In genomic region chr10:17403899-17404298, GRCm38 (mm10) we compare ENCODE assay signal across 22 mouse cellular contexts.
DNase-seq lines count a peak whose midpoint lies in the region; ATAC-seq lines count a peak whose summit lies in the region.
"Had no signal": no experiment of that assay in that cellular context is flagged by ENCODE, and none has a peak within 500 bp of the region (broad histone marks: within the 10 kb centered on the region; RNA-seq: fewer than 3 reads in every experiment).

No protein-coding gene starts in this region.

- H3K4me3 ChIP-seq in embryonic facial prominence, embryonic 14.5 days (ENCODE audit: low read depth, low read length), result no peak overlapping the region
- H3K4me3 ChIP-seq in embryonic facial prominence, embryonic 10.5 days, result no peak overlapping the region
- H3K4me3 ChIP-seq: embryonic facial prominence, embryonic 13.5 days; forebrain, embryonic 12.5 days had no signal

- no peak overlapping the region for H3K9ac ChIP-seq in embryonic facial prominence, embryonic 14.5 days (ENCODE audit: low read depth, low read length)
- H3K9ac ChIP-seq: embryonic facial prominence, embryonic 13.5 days; forebrain, embryonic 12.5 days had no signal

- no peaks in the 10 kb centered on the region for H3K36me3 ChIP-seq in embryonic facial prominence, embryonic 14.5 days (ENCODE audit: control insufficient read depth, insufficient read depth, low read length)
- no peaks in the 10 kb centered on the region for H3K36me3 ChIP-seq in embryonic facial prominence, embryonic 10.5 days (replicated peaks)
- H3K36me3 ChIP-seq: embryonic facial prominence, embryonic 13.5 days; forebrain, embryonic 12.5 days; G1E had no signal

- H3K4me1 ChIP-seq in embryonic facial prominence, embryonic 14.5 days (ENCODE audit: control insufficient read depth, insufficient read depth, low read length), result no peaks in the 10 kb centered on the region
- H3K4me1 ChIP-seq in embryonic facial prominence, embryonic 10.5 days, result no peaks in the 10 kb centered on the region
- H3K4me1 ChIP-seq: embryonic facial prominence, embryonic 13.5 days; forebrain, embryonic 12.5 days had no signal

- 0 out of 2 replicates have a peak, but pooled peaks cover 4% of the 10 kb centered on the region for H3K9me3 ChIP-seq in embryonic facial prominence, embryonic 14.5 days (ENCODE audit: control insufficient read depth, low read length)
- no peaks in the 10 kb centered on the region for H3K9me3 ChIP-seq in embryonic facial prominence, embryonic 10.5 days
- H3K9me3 ChIP-seq: embryonic facial prominence, embryonic 13.5 days; forebrain, embryonic 12.5 days; G1E had no signal

- H3K4me2 ChIP-seq in embryonic facial prominence, embryonic 14.5 days (ENCODE audit: low read depth, low read length), result no peak overlapping the region
- H3K4me2 ChIP-seq: embryonic facial prominence, embryonic 13.5 days; forebrain, embryonic 12.5 days had no signal

- ATAC-seq in embryonic facial prominence, embryonic 14.5 days (ENCODE audit: low read depth), result no peak
- peak; percentile 70 for ATAC-seq in frontal cortex, adult (ENCODE audit: low TSS enrichment)
- ATAC-seq: CD4-positive, CD25-positive, alpha-beta regulatory T cell, adult 4 months; forebrain, embryonic 14.5 days; forebrain, embryonic 16.5 days had no signal

- DNase-seq in embryonic facial prominence, embryonic 14.5 days (ENCODE audit: low spot score), result peak; percentile 22
- DNase-seq in embryonic facial prominence, embryonic 10.5 days (ENCODE audit: low spot score), result no peak
- DNase-seq in frontal cortex, postnatal 14 days (ENCODE audit: low spot score in 2 of 2), result no peak
- peak; percentile 23 for DNase-seq in NIH3T3 (ENCODE audit: low read depth)
- DNase-seq in ovary, postnatal 10 days (ENCODE audit: low spot score), result no peak
- DNase-seq: adrenal gland, adult 2 months; adrenal gland, postnatal 10 days; adrenal gland, postnatal 25 days; B cell, adult 2 months; cerebellum, adult 11-12 months; cerebellum, adult 2 months; cerebellum, adult 9-10 months; cerebellum, postnatal 10 days; cerebellum, postnatal 25 days had no signal

- H3K27ac ChIP-seq in embryonic facial prominence, embryonic 14.5 days (replicated peaks; ENCODE audit: low read depth, low read length), result no peak overlapping the region
- H3K27ac ChIP-seq in embryonic facial prominence, embryonic 10.5 days (replicated peaks), result no peak overlapping the region
- H3K27ac ChIP-seq: embryonic facial prominence, embryonic 13.5 days; forebrain, embryonic 12.5 days had no signal

- no peaks in the 10 kb centered on the region for H3K27me3 ChIP-seq in embryonic facial prominence, embryonic 14.5 days (replicated peaks; ENCODE audit: control insufficient read depth, insufficient read depth, low read length)
- H3K27me3 ChIP-seq in embryonic facial prominence, embryonic 10.5 days (replicated peaks; ENCODE audit: low read depth, poor library complexity, severe bottlenecking), result no peaks in the 10 kb centered on the region
- H3K27me3 ChIP-seq: CH12.LX; embryonic facial prominence, embryonic 13.5 days; forebrain, embryonic 12.5 days had no signal

Comparison
In these comparisons a context has a peak if more than half of its experiments do, and no peak if none do; other contexts are left out.
1. DNase-seq: peak in embryonic facial prominence, embryonic 14.5 days (single experiment) and NIH3T3 (single experiment); none in embryonic facial prominence, embryonic 10.5 days (single experiment), frontal cortex, postnatal 14 days (0 of 2) and ovary, postnatal 10 days (single experiment).